Mouse (Mus musculus) liver, embryonic 14.5 days (tissue): ENCODE results near the gene Usp10. TPM values are rescaled to one million over a fixed set of nuclear protein-coding genes. Genes with fewer than 3 reads are reported as not detected.

Experiments used
- ATAC-seq: fragments of 200-750 bp; cut with Nextera tagmentation; 2 replicates; pipeline ENCODE4 v1.8.0; 2017; ENCODE audit warnings: moderate number of reproducible peaks, mild to moderate bottlenecking, moderate library complexity; ENCODE audit not compliant: insufficient read depth
- DNase-seq, 3 experiments: peaks; one replicate each; pipeline ENCODE4 v3.0.0-alpha.2; 2012 to 2013; ENCODE audit warnings: low read depth in 3 of 3, low spot score in 3 of 3
- H3K27ac ChIP-seq: fragments of 300-500 bp; sonication (generic); 2 replicates; pipeline ENCODE4 v1.5.1; 2014; ENCODE audit warnings: moderate library complexity, mild to moderate bottlenecking, control low read depth, inconsistent platforms
- H3K27me3 ChIP-seq: fragments of 300-500 bp; sonication (generic); 2 replicates; pipeline ENCODE4 v1.6.1; 2014; ENCODE audit warnings: mild to moderate bottlenecking, low read length, moderate library complexity; ENCODE audit not compliant: control insufficient read depth, insufficient read depth
- H3K36me3 ChIP-seq: fragments of 300-500 bp; sonication (generic); replicated peaks from 2 replicates; pipeline ENCODE4 v1.6.1; 2014; ENCODE audit warnings: low read depth; ENCODE audit not compliant: control insufficient read depth, insufficient read depth
- H3K4me1 ChIP-seq, 2 experiments: fragments of 200-500 bp in 1 of 2; fragments of 300-500 bp in 1 of 2; sonication (generic) in 1 of 2; replicated peaks; 2 replicates each; pipeline ENCODE4 v1.6.1; 2012 to 2014; ENCODE audit warnings: antibody characterized with exemption in 1 of 2, inconsistent platforms in 1 of 2, low read length in 1 of 2; ENCODE audit not compliant: control insufficient read depth in 2 of 2, insufficient read depth in 2 of 2
- H3K4me2 ChIP-seq: fragments of 300-500 bp; sonication (generic); 2 replicates; pipeline ENCODE4 v1.6.1; 2014; ENCODE audit warnings: low read depth, mild to moderate bottlenecking, control low read depth, moderate library complexity
- H3K4me3 ChIP-seq, 2 experiments: fragments of 200-500 bp in 1 of 2; fragments of 300-500 bp in 1 of 2; sonication (generic) in 1 of 2; 2 replicates each; pipeline ENCODE4 v1.5.1; 2012 to 2014; ENCODE audit warnings: low read depth in 2 of 2, low read length in 2 of 2, mild to moderate bottlenecking in 2 of 2, control low read depth in 1 of 2, inconsistent platforms in 1 of 2, moderate library complexity in 1 of 2; ENCODE audit not compliant: insufficient read depth in 1 of 2
- H3K9ac ChIP-seq: fragments of 300-500 bp; sonication (generic); replicated peaks from 2 replicates; pipeline ENCODE4 v1.6.1; 2014; ENCODE audit warnings: mild to moderate bottlenecking, control low read depth, moderate library complexity
- H3K9me3 ChIP-seq: fragments of 300-500 bp; sonication (generic); 2 replicates; pipeline ENCODE4 v1.6.1; 2016; ENCODE audit warnings: low read length, mixed read lengths; ENCODE audit not compliant: control insufficient read depth
- CTCF ChIP-seq: IDR thresholded peaks from 2 replicates; pipeline ENCODE4 v1.5.1; 2016; ENCODE audit warnings: antibody characterized with exemption, low read depth, control low read depth
- EP300 ChIP-seq: IDR thresholded peaks from 2 replicates; pipeline ENCODE4 v1.6.1; 2016; ENCODE audit warnings: antibody characterized with exemption, low read depth
- WGBS: fragments of 180-500 bp; shearing (Covaris S2); extraction: QIAGEN DNeasy Blood & Tissue Kit; methylation state at CpG from one replicate; pipeline ENCODE4 v1.1.7; 2014; ENCODE audit not compliant: insufficient replicate concordance; 5-methylcytosine and 5-hydroxymethylcytosine counted together
- polyA plus RNA-seq, 2 experiments: library from polyadenylated mRNA; depleted of rRNA in 1 of 2; stranded (reverse) in 1 of 2; unstranded in 1 of 2; fragments of >200 nt; fragmentation: Nextera tagmentation in 1 of 2; extraction: Ambion mirVana in 1 of 2; gene quantifications; 2 replicates each; pipeline versions ENCODE4 v1.2.1 to v1.2.3; 2012 to 2014

The Usp10 gene
- polyA plus RNA-seq, 2 experiments: 47.0 to 59.0 TPM

GRCm38 (mm10) chr8:119978770-119979381 lies 68.7 kb downstream of the Usp10 start:
- 22% methylated on average over 11 of the region's 11 CpGs for WGBS
- no peak overlapping the region for H3K4me3 ChIP-seq
- TF ChIP-seq CTCF: no peak
- TF ChIP-seq EP300: no peak
- H3K27me3 ChIP-seq: no peaks in the 10 kb centered on the region
- ATAC-seq (no peak), DNase-seq (no peak)
- no peaks in the 10 kb centered on the region for H3K36me3 ChIP-seq
- no peak overlapping the region for H3K9ac ChIP-seq
- H3K4me2 ChIP-seq: no peak overlapping the region
- no peak overlapping the region for H3K27ac ChIP-seq
- H3K4me1 ChIP-seq: no peaks in the 10 kb centered on the region
- no peaks in the 10 kb centered on the region for H3K9me3 ChIP-seq

GRCm38 (mm10) chr8:119981253-119981652 lies 71.1 kb downstream of the Usp10 start:
- 42% methylated on average over 4 of the region's 4 CpGs for WGBS
- H3K36me3 ChIP-seq: no peaks in the 10 kb centered on the region
- DNase-seq (no peak), ATAC-seq (no peak)
- H3K4me3 ChIP-seq: no peak overlapping the region
- no peak overlapping the region for H3K9ac ChIP-seq
- no peak overlapping the region for H3K4me2 ChIP-seq
- no peak overlapping the region for H3K27ac ChIP-seq
- TF ChIP-seq CTCF: peak; percentile 35; the same call in 1 of the 2 replicates
- TF ChIP-seq EP300: no peak
- H3K9me3 ChIP-seq: no peaks in the 10 kb centered on the region
- no peaks in the 10 kb centered on the region for H3K27me3 ChIP-seq
- H3K4me1 ChIP-seq: no peaks in the 10 kb centered on the region

GRCm38 (mm10) chr8:119984085-119984484 lies 73.9 kb downstream of the Usp10 start:
- Histone ChIP-seq H3K4me3 (no peak overlapping the region), H3K9ac (no peak overlapping the region), H3K27me3 (no peaks in the 10 kb centered on the region), H3K27ac (no peak overlapping the region), H3K36me3 (no peaks in the 10 kb centered on the region), H3K4me1 (no peaks in the 10 kb centered on the region), H3K9me3 (no peaks in the 10 kb centered on the region), H3K4me2 (no peak overlapping the region)
- TF ChIP-seq CTCF (peak; percentile 71), EP300 (no peak)
- no peak for ATAC-seq
- no peak for DNase-seq

GRCm38 (mm10) chr8:119986174-119986573 lies 76.0 kb downstream of the Usp10 start:
- no peak for TF ChIP-seq CTCF
- no peak for TF ChIP-seq EP300
- ATAC-seq: no peak

GRCm38 (mm10) chr8:119988087-119988486 lies 77.9 kb downstream of the Usp10 start:
- no peak for DNase-seq
- no peak for TF ChIP-seq CTCF
- TF ChIP-seq EP300: no peak
- Histone ChIP-seq H3K36me3 (no peaks in the 10 kb centered on the region), H3K27me3 (peaks cover 14% of the 10 kb centered on the region), H3K9me3 (no peaks in the 10 kb centered on the region), H3K9ac (no peak overlapping the region), H3K27ac (no peak overlapping the region), H3K4me1 (no peaks in the 10 kb centered on the region), H3K4me3 (no peak overlapping the region), H3K4me2 (no peak overlapping the region)
- no peak for ATAC-seq
- 54% methylated on average over 15 of the region's 15 CpGs for WGBS

More at GRCm38 (mm10) chr8:119986174-119986573, 76.0 kb downstream of the Usp10 start:
- no peaks in the 10 kb centered on the region for H3K9me3 ChIP-seq
- no peak overlapping the region for H3K27ac ChIP-seq
- H3K4me3 ChIP-seq: no peak overlapping the region
- no peak for DNase-seq
- no peaks in the 10 kb centered on the region for H3K4me1 ChIP-seq
- H3K27me3 ChIP-seq: no peaks in the 10 kb centered on the region
- H3K4me2 ChIP-seq: no peak overlapping the region
- no peaks in the 10 kb centered on the region for H3K36me3 ChIP-seq
- H3K9ac ChIP-seq: no peak overlapping the region
- WGBS: 52% methylated on average over 5 of the region's 5 CpGs
